Mouse (Mus musculus) liver, embryonic 14.5 days (tissue): ENCODE data around the gene Gpr4. TPM values are rescaled to one million over a fixed set of nuclear protein-coding genes. Genes with fewer than 3 reads are reported as not detected.
A peak's percentile ranks its signal among the peaks of the same experiment; 100 is the strongest.

ENCODE experiments used
- ATAC-seq: fragments of 200-750 bp; cut with Nextera tagmentation; 2 replicates; pipeline ENCODE4 v1.8.0; 2017; ENCODE audit warnings: moderate number of reproducible peaks, mild to moderate bottlenecking, moderate library complexity; ENCODE audit not compliant: insufficient read depth
- DNase-seq, 3 experiments: peaks; one replicate each; pipeline ENCODE4 v3.0.0-alpha.2; 2012 to 2013; ENCODE audit warnings: low read depth in 3 of 3, low spot score in 3 of 3
- H3K27ac ChIP-seq: fragments of 300-500 bp; sonication (generic); 2 replicates; pipeline ENCODE4 v1.5.1; 2014; ENCODE audit warnings: moderate library complexity, mild to moderate bottlenecking, control low read depth, inconsistent platforms
- H3K27me3 ChIP-seq: fragments of 300-500 bp; sonication (generic); 2 replicates; pipeline ENCODE4 v1.6.1; 2014; ENCODE audit warnings: mild to moderate bottlenecking, low read length, moderate library complexity; ENCODE audit not compliant: control insufficient read depth, insufficient read depth
- H3K36me3 ChIP-seq: fragments of 300-500 bp; sonication (generic); replicated peaks from 2 replicates; pipeline ENCODE4 v1.6.1; 2014; ENCODE audit warnings: low read depth; ENCODE audit not compliant: control insufficient read depth, insufficient read depth
- H3K4me1 ChIP-seq, 2 experiments: fragments of 200-500 bp in 1 of 2; fragments of 300-500 bp in 1 of 2; sonication (generic) in 1 of 2; replicated peaks; 2 replicates each; pipeline ENCODE4 v1.6.1; 2012 to 2014; ENCODE audit warnings: antibody characterized with exemption in 1 of 2, inconsistent platforms in 1 of 2, low read length in 1 of 2; ENCODE audit not compliant: control insufficient read depth in 2 of 2, insufficient read depth in 2 of 2
- H3K4me2 ChIP-seq: fragments of 300-500 bp; sonication (generic); 2 replicates; pipeline ENCODE4 v1.6.1; 2014; ENCODE audit warnings: low read depth, mild to moderate bottlenecking, control low read depth, moderate library complexity
- H3K4me3 ChIP-seq, 2 experiments: fragments of 200-500 bp in 1 of 2; fragments of 300-500 bp in 1 of 2; sonication (generic) in 1 of 2; 2 replicates each; pipeline ENCODE4 v1.5.1; 2012 to 2014; ENCODE audit warnings: low read depth in 2 of 2, low read length in 2 of 2, mild to moderate bottlenecking in 2 of 2, control low read depth in 1 of 2, inconsistent platforms in 1 of 2, moderate library complexity in 1 of 2; ENCODE audit not compliant: insufficient read depth in 1 of 2
- H3K9ac ChIP-seq: fragments of 300-500 bp; sonication (generic); replicated peaks from 2 replicates; pipeline ENCODE4 v1.6.1; 2014; ENCODE audit warnings: mild to moderate bottlenecking, control low read depth, moderate library complexity
- H3K9me3 ChIP-seq: fragments of 300-500 bp; sonication (generic); 2 replicates; pipeline ENCODE4 v1.6.1; 2016; ENCODE audit warnings: low read length, mixed read lengths; ENCODE audit not compliant: control insufficient read depth
- CTCF ChIP-seq: IDR thresholded peaks from 2 replicates; pipeline ENCODE4 v1.5.1; 2016; ENCODE audit warnings: antibody characterized with exemption, low read depth, control low read depth
- EP300 ChIP-seq: IDR thresholded peaks from 2 replicates; pipeline ENCODE4 v1.6.1; 2016; ENCODE audit warnings: antibody characterized with exemption, low read depth
- WGBS: fragments of 180-500 bp; shearing (Covaris S2); extraction: QIAGEN DNeasy Blood & Tissue Kit; methylation state at CpG from one replicate; pipeline ENCODE4 v1.1.7; 2014; ENCODE audit not compliant: insufficient replicate concordance; 5-methylcytosine and 5-hydroxymethylcytosine counted together
- polyA plus RNA-seq, 2 experiments: library from polyadenylated mRNA; depleted of rRNA in 1 of 2; stranded (reverse) in 1 of 2; unstranded in 1 of 2; fragments of >200 nt; fragmentation: Nextera tagmentation in 1 of 2; extraction: Ambion mirVana in 1 of 2; gene quantifications; 2 replicates each; pipeline versions ENCODE4 v1.2.1 to v1.2.3; 2012 to 2014

The Gpr4 gene
- polyA plus RNA-seq, 2 experiments = 0.10 to 0.35 TPM

- no peaks in the 10 kb centered on the region for H3K9me3 ChIP-seq
- no peak overlapping the region for H3K4me3 ChIP-seq
- DNase-seq (no peak), ATAC-seq (no peak)
- no peaks in the 10 kb centered on the region for H3K27me3 ChIP-seq
- H3K4me2 ChIP-seq = no peak overlapping the region
- TF ChIP-seq CTCF = no peak
- no peak for TF ChIP-seq EP300
- no peak overlapping the region for H3K9ac ChIP-seq
- H3K36me3 ChIP-seq = peaks cover 11% of the 10 kb centered on the region
- H3K4me1 ChIP-seq = peaks cover 48 to 52% of the 10 kb centered on the region in 2 experiments
- H3K27ac ChIP-seq = no peak overlapping the region; the same call in 1 of the 2 replicates
- 82% methylated on average over 1 of the region's 1 CpGs for WGBS
Observed at GRCm38 (mm10) chr7:19242005-19242404, 29.7 kb downstream of the Gpr4 start.

GRCm38 (mm10) chr7:19243858-19244257 lies 31.5 kb downstream of the Gpr4 start:
- no peak overlapping the region for H3K9ac ChIP-seq
- ATAC-seq (no peak), DNase-seq (no peak)
- H3K4me1 ChIP-seq = peaks cover 48 to 52% of the 10 kb centered on the region in 2 experiments
- no peaks in the 10 kb centered on the region for H3K9me3 ChIP-seq
- H3K36me3 ChIP-seq = peaks cover 11% of the 10 kb centered on the region
- 82% methylated on average over 5 of the region's 5 CpGs for WGBS
- no peaks in the 10 kb centered on the region for H3K27me3 ChIP-seq
- H3K27ac ChIP-seq = peak overlapping the region; percentile 2; the same call in 1 of the 2 replicates
- no peak overlapping the region for H3K4me2 ChIP-seq
- TF ChIP-seq EP300 (no peak), CTCF (no peak)
- H3K4me3 ChIP-seq = no peak overlapping the region

GRCm38 (mm10) chr7:19245083-19245482 lies 32.7 kb downstream of the Gpr4 start:
- Histone ChIP-seq H3K27me3 (no peaks in the 10 kb centered on the region), H3K9ac (no peak overlapping the region), H3K4me1 (peaks cover 38 to 43% of the 10 kb centered on the region in 2 experiments), H3K27ac (peak overlapping the region; percentile 8; the same call in 1 of the 2 replicates), H3K4me3 (no peak overlapping the region), H3K9me3 (no peaks in the 10 kb centered on the region), H3K4me2 (no peak overlapping the region), H3K36me3 (peaks cover 11% of the 10 kb centered on the region)
- ATAC-seq (no peak), DNase-seq (no peak)
- TF ChIP-seq CTCF (no peak), EP300 (no peak)
- 83% methylated on average over 3 of the region's 3 CpGs for WGBS

- Histone ChIP-seq H3K27ac (peak overlapping the region; percentile 75), H3K36me3 (peaks cover 11% of the 10 kb centered on the region), H3K9ac (peak overlapping the region; percentile 39; the same call in 1 of the 2 replicates), H3K4me1 (peaks cover 27 to 28% of the 10 kb centered on the region in 2 experiments), H3K27me3 (no peaks in the 10 kb centered on the region), H3K4me3 (no peak overlapping the region), H3K4me2 (peak overlapping the region; percentile 48), H3K9me3 (no peaks in the 10 kb centered on the region)
- 63% methylated on average over 1 of the region's 1 CpGs for WGBS
- TF ChIP-seq EP300 (no peak), CTCF (no peak)
- DNase-seq (peak in 1 of 3 experiments; percentile 66), ATAC-seq (peak; percentile 81)
Observed at GRCm38 (mm10) chr7:19246855-19247254, 34.5 kb downstream of the Gpr4 start.

GRCm38 (mm10) chr7:19247511-19247910 lies 35.2 kb downstream of the Gpr4 start:
- Histone ChIP-seq H3K4me1 (peaks cover 25 to 27% of the 10 kb centered on the region in 2 experiments), H3K4me2 (no peak overlapping the region), H3K9ac (no peak overlapping the region)

More at GRCm38 (mm10) chr7:19247511-19247910, 35.2 kb downstream of the Gpr4 start:
- peak overlapping the region; percentile 63 for H3K27ac ChIP-seq
- peaks cover 11% of the 10 kb centered on the region for H3K36me3 ChIP-seq
- TF ChIP-seq CTCF = no peak
- TF ChIP-seq EP300 = no peak
- WGBS = 68% methylated on average over 2 of the region's 2 CpGs
- no peaks in the 10 kb centered on the region for H3K27me3 ChIP-seq
- no peaks in the 10 kb centered on the region for H3K9me3 ChIP-seq
- H3K4me3 ChIP-seq = no peak overlapping the region
- ATAC-seq = no peak
- DNase-seq = peak in 2 of 3 experiments; percentile 55 to 58
